Comparison of ENCODE assay signal across 13 mouse cellular contexts in genomic region chr10:116965297-116965696, GRCm38 (mm10). TPM values are rescaled to one million over a fixed set of nuclear protein-coding genes. Genes with fewer than 3 reads are reported as not detected.
DNase-seq lines count a peak whose midpoint lies in the region; ATAC-seq and TF ChIP-seq lines count a peak whose summit lies in the region.
"Had no signal": no experiment of that assay in that cellular context is flagged by ENCODE, and none has a peak within 500 bp of the region (broad histone marks: within the 10 kb centered on the region; RNA-seq: fewer than 3 reads in every experiment).

No protein-coding gene starts in this region.

- no peak overlapping the region for H3K27ac ChIP-seq in embryonic facial prominence, embryonic 10.5 days (replicated peaks)
- H3K27ac ChIP-seq in kidney, postnatal 0 days: peak overlapping the region; percentile 57; the same call in 1 of the 2 replicates
- peak overlapping the region; percentile 74 for H3K27ac ChIP-seq in lung, postnatal 0 days (ENCODE audit: low read length)
- H3K27ac ChIP-seq: limb, embryonic 12.5 days; midbrain, embryonic 10.5 days; neural tube, embryonic 13.5 days had no signal

- no peak overlapping the region for H3K4me3 ChIP-seq in embryonic facial prominence, embryonic 10.5 days
- no peak overlapping the region for H3K4me3 ChIP-seq in kidney, postnatal 0 days (replicated peaks; ENCODE audit: low read depth, low read length)
- no peak overlapping the region for H3K4me3 ChIP-seq in lung, postnatal 0 days (ENCODE audit: low read depth, low read length)
- H3K4me3 ChIP-seq: limb, embryonic 12.5 days; midbrain, embryonic 10.5 days; neural tube, embryonic 13.5 days had no signal

- 60% methylated on average over 5 of the region's 5 CpGs for WGBS in embryonic facial prominence, embryonic 10.5 days
- 45% methylated on average over 5 of the region's 5 CpGs for WGBS in kidney, postnatal 0 days
- 51% methylated on average over 5 of the region's 5 CpGs for WGBS in lung, postnatal 0 days

- no peaks in the 10 kb centered on the region for H3K36me3 ChIP-seq in embryonic facial prominence, embryonic 10.5 days (replicated peaks)
- no peaks in the 10 kb centered on the region for H3K36me3 ChIP-seq in kidney, postnatal 0 days (ENCODE audit: insufficient read depth, low read length)
- H3K36me3 ChIP-seq in lung, postnatal 0 days (ENCODE audit: insufficient read depth, low read length): no peaks in the 10 kb centered on the region
- H3K36me3 ChIP-seq: limb, embryonic 12.5 days; midbrain, embryonic 10.5 days; neural tube, embryonic 13.5 days had no signal

- no peaks in the 10 kb centered on the region for H3K9me3 ChIP-seq in embryonic facial prominence, embryonic 10.5 days
- no peaks in the 10 kb centered on the region for H3K9me3 ChIP-seq in kidney, postnatal 0 days (replicated peaks; ENCODE audit: low read length)
- no peaks in the 10 kb centered on the region for H3K9me3 ChIP-seq in lung, postnatal 0 days (ENCODE audit: low read length)
- H3K9me3 ChIP-seq: limb, embryonic 12.5 days; midbrain, embryonic 10.5 days; neural tube, embryonic 13.5 days had no signal

- no peak for TF ChIP-seq CTCF in kidney, postnatal 0 days (IDR thresholded peaks at IDR 0.05; ENCODE audit: low read depth)
- no peak for TF ChIP-seq CTCF in lung, postnatal 0 days (IDR thresholded peaks at IDR 0.05)

- peak; percentile 87 for TF ChIP-seq EP300 in lung, postnatal 0 days (IDR thresholded peaks at IDR 0.05)

- ATAC-seq in kidney, postnatal 0 days (replicated peaks; ENCODE audit: low FRiP score, low read depth): no peak; the same call in 1 of the 2 replicates
- ATAC-seq in lung, postnatal 0 days: peak; percentile 94
- ATAC-seq: intestine, embryonic 16.5 days had no signal

- no peak overlapping the region for H3K9ac ChIP-seq in kidney, postnatal 0 days (ENCODE audit: low read depth, low read length)
- H3K9ac ChIP-seq in lung, postnatal 0 days (replicated peaks; ENCODE audit: low read depth): no peak overlapping the region
- H3K9ac ChIP-seq: limb, embryonic 12.5 days; neural tube, embryonic 13.5 days had no signal

- H3K4me2 ChIP-seq in kidney, postnatal 0 days (ENCODE audit: low read length): no peak overlapping the region
- no peak overlapping the region for H3K4me2 ChIP-seq in lung, postnatal 0 days (replicated peaks; ENCODE audit: low read depth, low read length)
- H3K4me2 ChIP-seq: limb, embryonic 12.5 days; neural tube, embryonic 13.5 days had no signal

- peaks cover 19% of the 10 kb centered on the region for H3K4me1 ChIP-seq in embryonic facial prominence, embryonic 10.5 days
- no peaks in the 10 kb centered on the region for H3K4me1 ChIP-seq in kidney, postnatal 0 days (replicated peaks; ENCODE audit: insufficient read depth, low read length)
- H3K4me1 ChIP-seq in lung, postnatal 0 days (ENCODE audit: insufficient read depth, low read depth, low read length): no peaks in the 10 kb centered on the region
- H3K4me1 ChIP-seq: midbrain, embryonic 10.5 days; neural tube, embryonic 13.5 days had no signal

- no peaks in the 10 kb centered on the region for H3K27me3 ChIP-seq in embryonic facial prominence, embryonic 10.5 days (replicated peaks; ENCODE audit: low read depth, poor library complexity, severe bottlenecking)
- no peaks in the 10 kb centered on the region for H3K27me3 ChIP-seq in kidney, postnatal 0 days (ENCODE audit: insufficient read depth, low read length)
- H3K27me3 ChIP-seq in lung, postnatal 0 days (replicated peaks; ENCODE audit: insufficient read depth, low read length): no peaks in the 10 kb centered on the region
- H3K27me3 ChIP-seq: limb, embryonic 12.5 days; neural tube, embryonic 13.5 days had no signal

- DNase-seq in embryonic facial prominence, embryonic 10.5 days (ENCODE audit: low spot score): peak; percentile 56
- peak; percentile 45 for DNase-seq in fibroblast of lung, adult 2 months (ENCODE audit: low read depth)
- DNase-seq in kidney, postnatal 0 days (ENCODE audit: low spot score): peak; percentile 45
- peak; percentile 82 for DNase-seq in lung, postnatal 0 days (ENCODE audit: low spot score)
- DNase-seq in layer of hippocampus, adult 8-10 months (ENCODE audit: low spot score in 2 of 2): no peak
- no peak for DNase-seq in retina, embryonic 14.5 days (ENCODE audit: low spot score)
- no peak for DNase-seq in right cerebral cortex, postnatal 14 days

RNA-seq across cellular contexts. Expression of gene Gm10271, which starts 7.1 kb away (rescaled TPM):
- not detected in 2 replicates for polyA plus RNA-seq in embryonic facial prominence, embryonic 10.5 days (2016; fragmentation: Nextera tagmentation; extraction: Ambion mirVana)
- not detected in 2 replicates for polyA plus RNA-seq in kidney, postnatal 0 days (2015; fragmentation: Nextera tagmentation; extraction: Ambion mirVana)
- polyA plus RNA-seq in lung, postnatal 0 days (2015; fragmentation: Nextera tagmentation; extraction: Ambion mirVana): not detected in 2 replicates
- total RNA-seq in layer of hippocampus, adult 8-10 months (2022): not detected
- total RNA-seq: ES-E14; heart, postnatal 14 days had no signal
- polyA plus RNA-seq: intestine, embryonic 16.5 days; limb, embryonic 12.5 days; midbrain, embryonic 10.5 days; neural tube, embryonic 13.5 days had no signal

RNA-seq across cellular contexts. Expression of gene Rab3ip, which starts 14.7 kb away (rescaled TPM):
- 36.5 and 37.3 TPM in 2 replicates for polyA plus RNA-seq in embryonic facial prominence, embryonic 10.5 days (2016; fragmentation: Nextera tagmentation; extraction: Ambion mirVana)
- 173 and 176 TPM in 2 replicates for polyA plus RNA-seq in kidney, postnatal 0 days (2015; fragmentation: Nextera tagmentation; extraction: Ambion mirVana)
- polyA plus RNA-seq in lung, postnatal 0 days (2015; fragmentation: Nextera tagmentation; extraction: Ambion mirVana): 29.5 and 34.2 TPM in 2 replicates
- total RNA-seq in layer of hippocampus, adult 8-10 months (2022): 10 to 100 TPM; 47.1 to 62.3 (median 58.9) TPM

RNA-seq across cellular contexts. Expression of gene Best3, which starts 20.8 kb away (rescaled TPM):
- 0.09 and 0.33 TPM in 2 replicates for polyA plus RNA-seq in embryonic facial prominence, embryonic 10.5 days (2016; fragmentation: Nextera tagmentation; extraction: Ambion mirVana)
- polyA plus RNA-seq in kidney, postnatal 0 days (2015; fragmentation: Nextera tagmentation; extraction: Ambion mirVana): 0.11 and 0.22 TPM in 2 replicates
- 0.15 and 0.43 TPM in 2 replicates for polyA plus RNA-seq in lung, postnatal 0 days (2015; fragmentation: Nextera tagmentation; extraction: Ambion mirVana)
- 1 to 10 TPM; 1.5 to 2.8 (median 2.5) TPM for total RNA-seq in layer of hippocampus, adult 8-10 months (2022)
- polyA plus RNA-seq: intestine, embryonic 16.5 days; neural tube, embryonic 13.5 days had no signal

Comparison
In these comparisons a context has a peak if more than half of its experiments do, and no peak if none do; other contexts are left out.
1. DNase-seq: peak in embryonic facial prominence, embryonic 10.5 days (single experiment), fibroblast of lung, adult 2 months (single experiment), kidney, postnatal 0 days (single experiment) and lung, postnatal 0 days (single experiment); none in layer of hippocampus, adult 8-10 months (0 of 2), retina, embryonic 14.5 days (single experiment) and right cerebral cortex, postnatal 14 days (single experiment).